Mouse (Mus musculus): ENCODE results near the gene Atp8a2.

DNA sequence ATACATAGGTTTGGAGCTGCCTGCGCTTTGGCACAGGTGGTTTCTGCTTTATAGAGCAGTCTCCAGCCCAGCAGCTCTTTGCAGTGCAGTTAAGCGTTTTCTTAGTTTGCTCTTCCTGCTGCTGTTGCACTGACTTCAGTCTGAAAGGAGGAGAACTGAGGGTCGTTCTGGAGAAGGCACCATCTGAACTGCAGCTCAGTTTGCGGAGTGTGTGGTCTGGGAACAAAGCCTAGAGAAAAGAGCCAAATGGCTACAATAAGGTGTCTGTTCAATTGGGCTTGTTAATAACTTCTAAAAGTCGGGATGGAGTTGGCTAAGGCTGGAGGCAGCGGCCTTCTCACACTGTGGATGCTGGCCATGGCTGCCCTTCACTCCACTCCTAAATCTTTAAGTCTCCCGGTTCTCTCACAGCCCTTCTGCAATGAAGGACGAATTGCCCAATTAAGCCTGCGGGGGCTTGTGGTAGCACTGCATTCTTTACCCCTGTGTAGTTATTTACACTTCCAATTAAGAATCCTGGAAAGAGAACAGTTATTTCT is 569.8 kb downstream of the Atp8a2 start:
- TF ChIP-seq CTCF (IDR thresholded peaks at IDR 0.05; ENCODE audit: low read depth, low read length): no peak
- no peak for TF ChIP-seq GATA1 (IDR thresholded peaks at IDR 0.05; ENCODE audit: borderline replicate concordance, low read length)
- no peak for TF ChIP-seq TAL1 (conservative IDR thresholded peaks at IDR 0.05; ENCODE audit: low read depth, low read length)
- no peak for TF ChIP-seq GATA2 (IDR thresholded peaks at IDR 0.05; ENCODE audit: borderline replicate concordance, low read depth, low read length)
- TF ChIP-seq POLR2AphosphoS5 (IDR thresholded peaks at IDR 0.05; ENCODE audit: insufficient replicate concordance, low read depth, low read length): no peak
